Mouse (Mus musculus): ENCODE measurements at regions not wholly inside any gene's neighbourhood (a gene's known extent, or its start where the extent isn't known, plus 50 kb on each side); places are given as distances from the start of the nearest gene placed in this dataset.

DNA sequence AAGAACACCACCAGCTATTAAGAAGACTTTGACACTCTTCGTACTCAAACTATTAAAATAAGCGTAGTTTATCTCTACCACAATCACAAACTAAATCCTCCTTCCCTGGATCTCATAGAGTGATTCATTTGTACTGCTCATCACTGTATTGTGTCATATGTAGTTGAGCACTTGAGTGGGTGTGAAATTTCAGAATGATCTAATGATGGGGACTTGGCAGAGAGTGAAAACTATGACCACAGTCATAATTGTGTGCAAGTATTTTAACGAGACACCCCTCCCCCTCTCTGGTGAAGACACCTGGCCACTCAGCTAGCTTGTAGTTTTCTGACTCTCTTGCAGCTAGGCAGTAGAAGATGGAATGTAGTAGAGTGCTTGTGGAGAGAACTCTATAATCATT is 80.2 kb upstream of the Cxcr4 start:
- Histone ChIP-seq H3K27me3 (ENCODE audit: insufficient read depth, low read length) (no peaks in the 10 kb centered on the region), H3K9ac (replicated peaks) (no peak overlapping the region), H3K4me2 (ENCODE audit: low read depth, low read length) (no peak overlapping the region), H3K9me3 (ENCODE audit: low read length) (no peaks in the 10 kb centered on the region), H3K4me1 (ENCODE audit: insufficient read depth) (no peaks in the 10 kb centered on the region; the same call in 1 of the 2 replicates), H3K36me3 (replicated peaks; ENCODE audit: insufficient read depth, low read length) (no peaks in the 10 kb centered on the region), H3K4me3 (ENCODE audit: low read depth, low read length) (no peak overlapping the region), H3K27ac (ENCODE audit: low read depth) (no peak overlapping the region)
- DNase-seq (no peak), ATAC-seq (no peak)
- WGBS (ENCODE audit: insufficient replicate concordance), result 83% methylated on average over 3 of the region's 3 CpGs
- no peak for TF ChIP-seq CTCF (IDR thresholded peaks at IDR 0.05; ENCODE audit: low read depth)
- TF ChIP-seq EP300 (IDR thresholded peaks at IDR 0.05; ENCODE audit: low read depth), result no peak

DNA sequence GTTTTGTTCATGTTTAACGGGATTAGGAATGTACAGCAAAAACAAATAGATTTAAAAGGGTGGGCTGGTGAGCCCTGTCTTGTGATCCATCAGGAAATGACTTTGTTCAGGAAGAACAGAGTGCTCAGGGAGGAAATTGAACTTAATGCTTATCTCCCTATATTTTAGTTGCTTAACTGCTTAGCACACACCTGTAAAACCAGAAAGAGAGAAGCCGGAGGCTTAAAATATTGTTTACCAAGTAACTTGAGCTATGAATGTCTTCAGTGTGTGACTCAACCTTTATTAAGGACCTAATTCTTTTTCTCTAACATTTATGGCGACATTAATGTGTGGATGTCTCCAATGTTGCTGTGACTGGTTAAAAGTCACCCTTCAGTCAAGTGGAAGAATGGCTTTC is 79.4 kb upstream of the Cxcr4 start:
- Histone ChIP-seq H3K9me3 (ENCODE audit: low read length) (no peaks in the 10 kb centered on the region), H3K4me3 (ENCODE audit: low read depth, low read length) (no peak overlapping the region), H3K27me3 (ENCODE audit: insufficient read depth, low read length) (no peaks in the 10 kb centered on the region), H3K4me1 (ENCODE audit: insufficient read depth) (no peaks in the 10 kb centered on the region; the same call in 1 of the 2 replicates), H3K4me2 (ENCODE audit: low read depth, low read length) (no peak overlapping the region), H3K27ac (ENCODE audit: low read depth) (no peak overlapping the region), H3K36me3 (replicated peaks; ENCODE audit: insufficient read depth, low read length) (no peaks in the 10 kb centered on the region), H3K9ac (replicated peaks) (no peak overlapping the region)
- WGBS (ENCODE audit: insufficient replicate concordance), result 66% methylated on average over 3 of the region's 3 CpGs
- TF ChIP-seq EP300 (IDR thresholded peaks at IDR 0.05; ENCODE audit: low read depth) (no peak), CTCF (IDR thresholded peaks at IDR 0.05; ENCODE audit: low read depth) (no peak)
- ATAC-seq, result no peak
- no peak for DNase-seq

- H3K27ac ChIP-seq (ENCODE audit: low read depth), result no peak overlapping the region
- no peak for DNase-seq
Measured at GRCm38 (mm10) chr1:128671016-128671415, 78.9 kb upstream of the Cxcr4 start.

DNA sequence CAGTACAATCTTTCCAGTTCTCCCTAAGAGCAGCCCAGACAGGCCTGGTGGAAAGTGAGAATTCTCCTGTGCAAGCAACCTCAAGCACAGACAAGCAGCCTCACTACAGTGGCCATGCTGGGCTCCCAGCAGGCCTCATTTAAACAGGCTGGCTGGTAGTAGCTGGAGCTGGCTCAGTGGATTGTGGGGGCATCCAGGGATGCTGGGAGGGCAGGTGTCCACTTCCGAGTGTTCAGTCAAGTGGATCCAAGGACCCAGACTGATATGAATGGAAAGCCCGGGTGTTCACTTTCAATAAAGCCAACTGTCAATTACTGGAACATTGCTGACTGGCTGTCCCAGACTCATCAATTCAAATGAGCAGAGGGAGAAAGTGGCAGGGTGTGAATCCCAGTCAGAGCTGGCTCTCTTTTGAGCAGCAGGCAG is 77.2 kb upstream of the Cxcr4 start:
- Histone ChIP-seq H3K27ac (ENCODE audit: low read depth) (no peak overlapping the region), H3K27me3 (ENCODE audit: insufficient read depth, low read length) (no peaks in the 10 kb centered on the region), H3K4me1 (ENCODE audit: insufficient read depth) (no peaks in the 10 kb centered on the region), H3K4me3 (ENCODE audit: low read depth, low read length) (no peak overlapping the region), H3K9ac (replicated peaks) (no peak overlapping the region), H3K4me2 (ENCODE audit: low read depth, low read length) (no peak overlapping the region), H3K36me3 (replicated peaks; ENCODE audit: insufficient read depth, low read length) (no peaks in the 10 kb centered on the region), H3K9me3 (ENCODE audit: low read length) (no peaks in the 10 kb centered on the region)
- DNase-seq, result no peak
- 70% methylated on average over 2 of the region's 2 CpGs for WGBS (ENCODE audit: insufficient replicate concordance)
- no peak for ATAC-seq
- TF ChIP-seq CTCF (IDR thresholded peaks at IDR 0.05; ENCODE audit: low read depth), result no peak
- TF ChIP-seq EP300 (IDR thresholded peaks at IDR 0.05; ENCODE audit: low read depth), result no peak

More at GRCm38 (mm10) chr1:128671016-128671415, 78.9 kb upstream of the Cxcr4 start:
- no peak for ATAC-seq
- Histone ChIP-seq H3K27me3 (ENCODE audit: insufficient read depth, low read length) (no peaks in the 10 kb centered on the region), H3K9ac (replicated peaks) (no peak overlapping the region), H3K36me3 (replicated peaks; ENCODE audit: insufficient read depth, low read length) (no peaks in the 10 kb centered on the region), H3K4me1 (ENCODE audit: insufficient read depth) (no peaks in the 10 kb centered on the region; the same call in 1 of the 2 replicates), H3K4me2 (ENCODE audit: low read depth, low read length) (no peak overlapping the region), H3K4me3 (ENCODE audit: low read depth, low read length) (no peak overlapping the region), H3K9me3 (ENCODE audit: low read length) (no peaks in the 10 kb centered on the region)
- WGBS (ENCODE audit: insufficient replicate concordance), result 61% methylated on average over 5 of the region's 5 CpGs
- no peak for TF ChIP-seq EP300 (IDR thresholded peaks at IDR 0.05; ENCODE audit: low read depth)
- no peak for TF ChIP-seq CTCF (IDR thresholded peaks at IDR 0.05; ENCODE audit: low read depth)

DNA sequence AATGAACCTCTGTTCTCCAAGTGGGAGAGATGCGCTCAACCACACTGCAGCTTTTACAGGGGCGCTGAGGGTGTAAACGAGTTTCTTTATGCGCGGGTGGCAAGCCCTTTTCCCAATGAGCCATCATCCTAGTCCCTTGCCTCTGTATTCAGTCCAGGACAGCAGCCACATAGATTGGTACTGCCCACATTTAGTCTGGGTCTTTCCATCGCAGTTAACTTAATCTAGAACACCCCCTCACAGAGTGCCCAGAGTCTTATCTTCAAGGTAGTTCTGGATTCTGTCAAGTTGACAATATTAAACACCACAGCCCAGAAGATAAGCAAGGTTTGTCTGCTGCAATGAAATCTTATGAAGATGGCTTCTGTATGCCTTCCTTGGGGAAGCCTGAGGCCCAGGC is 76.6 kb upstream of the Cxcr4 start:
- Histone ChIP-seq H3K36me3 (replicated peaks; ENCODE audit: insufficient read depth, low read length) (no peaks in the 10 kb centered on the region), H3K27me3 (ENCODE audit: insufficient read depth, low read length) (no peaks in the 10 kb centered on the region), H3K4me1 (ENCODE audit: insufficient read depth) (no peaks in the 10 kb centered on the region), H3K4me2 (ENCODE audit: low read depth, low read length) (no peak overlapping the region), H3K9ac (replicated peaks) (no peak overlapping the region), H3K9me3 (ENCODE audit: low read length) (no peaks in the 10 kb centered on the region), H3K4me3 (ENCODE audit: low read depth, low read length) (no peak overlapping the region), H3K27ac (ENCODE audit: low read depth) (no peak overlapping the region)
- ATAC-seq (no peak), DNase-seq (no peak)
- 73% methylated on average over 6 of the region's 6 CpGs for WGBS (ENCODE audit: insufficient replicate concordance)
- TF ChIP-seq EP300 (IDR thresholded peaks at IDR 0.05; ENCODE audit: low read depth), result no peak
- TF ChIP-seq CTCF (IDR thresholded peaks at IDR 0.05; ENCODE audit: low read depth), result no peak

DNA sequence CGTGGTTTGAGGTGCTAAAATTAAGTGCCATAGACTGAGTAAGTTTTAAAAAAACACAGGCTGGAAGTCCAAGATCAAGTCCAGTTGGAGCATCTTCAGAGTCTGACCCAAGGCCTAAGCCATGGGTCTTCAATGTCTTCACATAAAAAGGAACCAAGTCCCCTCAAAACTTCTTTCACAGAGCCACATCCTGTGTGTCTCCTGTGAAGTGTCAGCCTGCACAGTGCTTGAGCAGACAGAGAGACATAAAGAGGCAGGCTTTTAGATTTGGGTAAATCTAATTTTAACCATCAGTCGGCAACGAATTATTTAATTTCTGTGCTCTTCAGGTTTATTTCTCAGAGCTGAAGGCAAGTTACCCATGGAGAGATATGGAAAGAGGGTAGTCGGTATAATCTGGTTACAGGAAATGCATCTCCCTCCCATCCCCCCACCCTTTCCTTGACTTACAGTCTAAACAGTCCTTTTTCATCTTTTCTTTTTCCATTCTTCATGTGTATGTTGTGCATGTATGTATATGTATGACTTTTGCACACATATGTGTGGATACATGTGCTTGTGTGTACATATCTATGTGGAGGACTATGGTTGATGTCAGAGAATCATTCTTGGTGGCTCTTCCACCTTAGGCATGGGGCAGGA is 75.1 kb upstream of the Cxcr4 start:
- H3K27ac ChIP-seq (ENCODE audit: low read depth), result no peak overlapping the region
- no peaks in the 10 kb centered on the region for H3K9me3 ChIP-seq (ENCODE audit: low read length)
- H3K4me3 ChIP-seq (ENCODE audit: low read depth, low read length), result no peak overlapping the region
- H3K4me2 ChIP-seq (ENCODE audit: low read depth, low read length), result no peak overlapping the region
- WGBS (ENCODE audit: insufficient replicate concordance), result 62% methylated on average over 4 of the region's 4 CpGs
- H3K4me1 ChIP-seq (ENCODE audit: insufficient read depth), result no peaks in the 10 kb centered on the region
- H3K36me3 ChIP-seq (replicated peaks; ENCODE audit: insufficient read depth, low read length), result no peaks in the 10 kb centered on the region
- ATAC-seq, result no peak
- H3K27me3 ChIP-seq (ENCODE audit: insufficient read depth, low read length), result no peaks in the 10 kb centered on the region
- H3K9ac ChIP-seq (replicated peaks), result no peak overlapping the region
- DNase-seq, result no peak
- TF ChIP-seq EP300 (IDR thresholded peaks at IDR 0.05; ENCODE audit: low read depth) (no peak), CTCF (IDR thresholded peaks at IDR 0.05; ENCODE audit: low read depth) (no peak)
